Mouse (Mus musculus) CH12.LX (cell line): ENCODE data around the gene Phf5a. TPM values are rescaled to one million over a fixed set of nuclear protein-coding genes. Genes with fewer than 3 reads are reported as not detected.
A peak's percentile ranks its signal among the peaks of the same experiment; 100 is the strongest.

Source experiments
- DNase-seq: peaks from one replicate; pipeline ENCODE4 v3.0.0-alpha.2; 2013; ENCODE audit errors: extremely low read depth
- H3K27ac ChIP-seq: 2 replicates; pipeline ENCODE4 v1.5.1; 2012; ENCODE audit warnings: low read depth, mild to moderate bottlenecking, control low read depth, moderate library complexity; ENCODE audit not compliant: insufficient read depth
- H3K27me3 ChIP-seq: replicated peaks from 2 replicates; pipeline ENCODE3; 2012; ENCODE audit warnings: inconsistent platforms
- H3K36me3 ChIP-seq, 2 experiments: replicated peaks in 1 of 2; 2 replicates each; pipeline versions ENCODE3 to v1.6.1; 2012; ENCODE audit warnings: inconsistent platforms in 1 of 2, low read length in 1 of 2, mild to moderate bottlenecking in 1 of 2, mixed read lengths in 1 of 2, moderate library complexity in 1 of 2; ENCODE audit not compliant: control insufficient read depth in 1 of 2, insufficient read depth in 1 of 2
- H3K4me1 ChIP-seq, 2 experiments: 2 replicates each; pipeline ENCODE4 v1.6.1; 2012; ENCODE audit warnings: inconsistent platforms in 1 of 2, moderate library complexity in 1 of 2; ENCODE audit not compliant: insufficient read depth in 2 of 2, control insufficient read depth in 1 of 2
- H3K4me2 ChIP-seq: 2 replicates; pipeline ENCODE4 v1.6.1; 2012; ENCODE audit warnings: low read depth, mild to moderate bottlenecking, control low read depth; ENCODE audit not compliant: poor library complexity, insufficient read depth, severe bottlenecking
- H3K4me3 ChIP-seq, 3 experiments: fragments of 150-350 bp in 1 of 3; sonication (generic) in 1 of 3; replicated peaks in 1 of 3; 2 replicates each; pipeline versions ENCODE3 to v1.5.1; 2011 to 2012; ENCODE audit warnings: low read depth in 2 of 3, low read length in 2 of 3, mild to moderate bottlenecking in 2 of 3, moderate library complexity in 2 of 3, control low read depth in 1 of 3, improper control_type of control experiment in 1 of 3, inconsistent platforms in 1 of 3, mixed read lengths in 1 of 3; ENCODE audit not compliant: poor library complexity in 1 of 3
- H3K79me2 ChIP-seq: replicated peaks from 2 replicates; pipeline ENCODE4 v1.6.1; 2012; ENCODE audit warnings: mild to moderate bottlenecking, moderate library complexity; ENCODE audit not compliant: control insufficient read depth, poor library complexity, insufficient read depth, severe bottlenecking; ENCODE audit errors: extremely low read depth
- H3K9ac ChIP-seq: 2 replicates; pipeline ENCODE4 v1.6.1; 2012; ENCODE audit warnings: low read depth, mild to moderate bottlenecking, control low read depth, moderate library complexity; ENCODE audit not compliant: insufficient read depth
- H3K9me3 ChIP-seq: replicated peaks from 2 replicates; pipeline ENCODE3; 2012; ENCODE audit warnings: low read length, inconsistent platforms, mixed read lengths
- CHD1 ChIP-seq: IDR thresholded peaks from 2 replicates; pipeline ENCODE4 v1.6.1; 2012; ENCODE audit warnings: low read depth, low read length, improper control_type of control experiment, inconsistent platforms
- CHD2 ChIP-seq: IDR thresholded peaks from 2 replicates; pipeline ENCODE4 v1.6.1; 2011; ENCODE audit warnings: low read length, improper control_type of control experiment
- CTCF ChIP-seq, 2 experiments: IDR thresholded peaks in 1 of 2; conservative IDR thresholded peaks in 1 of 2; 2 replicates each; pipeline ENCODE4 v1.5.1; 2011 to 2012; ENCODE audit warnings: low read depth in 2 of 2, low read length in 2 of 2, improper control_type of control experiment in 1 of 2, inconsistent platforms in 1 of 2, mild to moderate bottlenecking in 1 of 2, moderate library complexity in 1 of 2
- E2F4 ChIP-seq: IDR thresholded peaks from 2 replicates; pipeline ENCODE4 v1.6.1; 2011; ENCODE audit warnings: low read depth, low read length, improper control_type of control experiment; ENCODE audit not compliant: insufficient replicate concordance
- ELF1 ChIP-seq: IDR thresholded peaks from 2 replicates; pipeline ENCODE4 v1.6.1; 2014; ENCODE audit warnings: low read depth, mild to moderate bottlenecking, inconsistent platforms, low read length, improper control_type of control experiment
- EP300 ChIP-seq: IDR thresholded peaks from 2 replicates; pipeline ENCODE4 v1.6.1; 2011; ENCODE audit warnings: low read length, improper control_type of control experiment
- ETS1 ChIP-seq: conservative IDR thresholded peaks from 2 replicates; pipeline ENCODE4 v1.6.1; 2012; ENCODE audit warnings: low read depth, mild to moderate bottlenecking, inconsistent platforms, low read length, improper control_type of control experiment, moderate library complexity
- GABPA ChIP-seq: IDR thresholded peaks from 2 replicates; pipeline ENCODE4 v1.6.1; 2012; ENCODE audit warnings: low read depth, low read length, improper control_type of control experiment, inconsistent platforms; ENCODE audit not compliant: insufficient replicate concordance
- HCFC1 ChIP-seq: IDR thresholded peaks from 2 replicates; pipeline ENCODE4 v1.6.1; 2012; ENCODE audit warnings: low read depth, mild to moderate bottlenecking, inconsistent platforms, low read length, improper control_type of control experiment
- IRF4 ChIP-seq: IDR thresholded peaks from 2 replicates; pipeline ENCODE4 v1.6.1; 2014; ENCODE audit warnings: low read depth, mild to moderate bottlenecking, inconsistent platforms, low read length, improper control_type of control experiment
- JUN ChIP-seq: IDR thresholded peaks from 2 replicates; pipeline ENCODE4 v1.6.1; 2011; ENCODE audit warnings: low read depth, mild to moderate bottlenecking, low read length, improper control_type of control experiment, moderate library complexity; ENCODE audit not compliant: insufficient read depth
- MAFK ChIP-seq: IDR thresholded peaks from 2 replicates; pipeline ENCODE4 v1.6.1; 2011; ENCODE audit warnings: low read length, improper control_type of control experiment; ENCODE audit not compliant: insufficient replicate concordance
- MAX ChIP-seq: IDR thresholded peaks from 2 replicates; pipeline ENCODE4 v1.6.1; 2011; ENCODE audit warnings: low read length, improper control_type of control experiment
- MAZ ChIP-seq: IDR thresholded peaks from 2 replicates; pipeline ENCODE4 v1.6.1; 2012; ENCODE audit warnings: low read depth, mild to moderate bottlenecking, inconsistent platforms, low read length, improper control_type of control experiment, moderate library complexity
- MEF2A ChIP-seq: IDR thresholded peaks from 2 replicates; pipeline ENCODE4 v1.6.1; 2014; ENCODE audit warnings: low read depth, mild to moderate bottlenecking, inconsistent platforms, low read length, improper control_type of control experiment, borderline replicate concordance
- NELFE ChIP-seq: IDR thresholded peaks from 2 replicates; pipeline ENCODE4 v1.6.1; 2011; ENCODE audit warnings: low read depth, low read length, improper control_type of control experiment
- NRF1 ChIP-seq: IDR thresholded peaks from 2 replicates; pipeline ENCODE4 v1.6.1; 2014; ENCODE audit warnings: low read depth, mild to moderate bottlenecking, inconsistent platforms, low read length, improper control_type of control experiment, moderate library complexity
- PAX5 ChIP-seq: IDR thresholded peaks from 2 replicates; pipeline ENCODE4 v1.6.1; 2012; ENCODE audit warnings: low read length, inconsistent platforms, mixed read lengths
- RCOR1 ChIP-seq: conservative IDR thresholded peaks from 2 replicates; pipeline ENCODE4 v1.6.1; 2012; ENCODE audit warnings: low read depth, mild to moderate bottlenecking, inconsistent platforms, low read length, improper control_type of control experiment
- SIN3A ChIP-seq: IDR thresholded peaks from 2 replicates; pipeline ENCODE4 v1.6.1; 2012; ENCODE audit warnings: low read length, improper control_type of control experiment, inconsistent platforms
- TBP ChIP-seq: conservative IDR thresholded peaks from 2 replicates; pipeline ENCODE4 v1.6.1; 2011; ENCODE audit warnings: low read depth, low read length, improper control_type of control experiment
- TCF12 ChIP-seq: IDR thresholded peaks from 2 replicates; pipeline ENCODE4 v1.6.1; 2014; ENCODE audit warnings: low read depth, mild to moderate bottlenecking, inconsistent platforms, low read length, improper control_type of control experiment
- UBTF ChIP-seq: IDR thresholded peaks from 2 replicates; pipeline ENCODE4 v1.6.1; 2012; ENCODE audit warnings: low read depth, mild to moderate bottlenecking, inconsistent platforms, low read length, improper control_type of control experiment, moderate library complexity
- USF1 ChIP-seq: IDR thresholded peaks from 2 replicates; pipeline ENCODE4 v1.6.1; 2014; ENCODE audit warnings: low read depth, mild to moderate bottlenecking, inconsistent platforms, low read length, improper control_type of control experiment
- USF2 ChIP-seq: conservative IDR thresholded peaks from 2 replicates; pipeline ENCODE4 v1.6.1; 2011; ENCODE audit warnings: low read depth, low read length, improper control_type of control experiment
- ZC3H11A ChIP-seq: IDR thresholded peaks from 2 replicates; pipeline ENCODE4 v1.6.1; 2012; ENCODE audit warnings: low read depth, mild to moderate bottlenecking, inconsistent platforms, low read length, improper control_type of control experiment
- ZMIZ1 ChIP-seq: IDR thresholded peaks from 2 replicates; pipeline ENCODE4 v1.6.1; 2012; ENCODE audit warnings: low read depth, mild to moderate bottlenecking, inconsistent platforms, low read length, improper control_type of control experiment
- ZNF384 ChIP-seq: IDR thresholded peaks from 2 replicates; pipeline ENCODE4 v1.6.1; 2012; ENCODE audit warnings: low read depth, low read length, improper control_type of control experiment, inconsistent platforms
- dilution Hi-C: fragments of 300-500 bp; cut with MboI; formaldehyde crosslinking; loops from 2 replicates; pipeline ENCODE4 v1.14.3; 2020; ENCODE audit warnings: low sequenced_read_pairs; ENCODE audit not compliant: extremely low pct_unique_long_range_greater_than_20kb, extremely low pct_ligation_motif_present
- in situ Hi-C: fragments of 300-500 bp; cut with MboI; formaldehyde crosslinking; loops from 3 replicates; pipeline ENCODE4 v1.14.3; 2019; ENCODE audit warnings: low sequenced_read_pairs, low pct_ligation_motif_present, low pct_unique_long_range_greater_than_20kb, mixed read lengths
- polyA plus RNA-seq: library from polyadenylated mRNA; unstranded; fragments of >175 nt; gene quantifications from 2 replicates; pipeline ENCODE4 v1.2.1, GENCODE M21; 2012; ENCODE audit warnings: low read depth; ENCODE audit not compliant: insufficient read length
- total RNA-seq, 2 experiments: library from RNA; depleted of rRNA; stranded (reverse); fragments of 300-350 nt in 1 of 2; fragments of >200 nt in 1 of 2; gene quantifications; 2 replicates each; pipeline ENCODE4 v1.2.3; 2012 to 2014

The Phf5a gene
- total and polyA plus RNA-seq, 3 experiments = 86.3 to 177 (median 116) TPM

DNA sequence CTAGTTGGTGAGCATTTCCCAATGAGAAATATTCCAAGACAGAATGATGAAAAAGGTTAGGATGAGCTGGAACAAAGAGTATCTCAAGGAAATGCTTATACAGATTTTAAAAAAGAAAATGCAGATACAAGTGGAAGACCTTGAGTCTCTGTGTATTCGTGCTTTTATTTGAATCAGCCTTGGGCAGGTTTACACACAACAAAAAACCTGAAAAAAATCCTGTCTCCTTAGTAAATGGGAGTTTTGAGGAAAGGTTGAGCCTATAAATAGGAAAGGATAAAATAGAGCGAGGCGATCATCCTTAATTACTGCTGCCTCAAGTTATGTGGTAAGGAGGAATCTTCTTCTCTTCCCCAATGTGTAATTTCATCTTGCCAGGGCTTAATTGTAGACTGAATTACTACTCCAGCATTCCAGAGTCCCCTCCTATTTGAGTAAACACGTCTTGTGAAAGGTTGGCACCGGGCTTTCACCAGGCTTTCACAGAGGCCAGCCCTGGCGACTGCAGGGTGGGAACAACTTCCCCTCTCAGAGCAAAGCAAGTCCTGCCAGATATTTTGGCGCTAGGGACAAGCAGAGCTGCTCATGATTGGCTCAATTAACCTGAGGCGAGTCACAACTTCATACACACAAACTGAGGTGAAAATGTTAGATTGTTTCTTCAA is 11.1 kb downstream of the Phf5a start:
- no peak for DNase-seq
- H3K4me2 ChIP-seq = no peak overlapping the region
- dilution Hi-C loops = no loop called here

DNA sequence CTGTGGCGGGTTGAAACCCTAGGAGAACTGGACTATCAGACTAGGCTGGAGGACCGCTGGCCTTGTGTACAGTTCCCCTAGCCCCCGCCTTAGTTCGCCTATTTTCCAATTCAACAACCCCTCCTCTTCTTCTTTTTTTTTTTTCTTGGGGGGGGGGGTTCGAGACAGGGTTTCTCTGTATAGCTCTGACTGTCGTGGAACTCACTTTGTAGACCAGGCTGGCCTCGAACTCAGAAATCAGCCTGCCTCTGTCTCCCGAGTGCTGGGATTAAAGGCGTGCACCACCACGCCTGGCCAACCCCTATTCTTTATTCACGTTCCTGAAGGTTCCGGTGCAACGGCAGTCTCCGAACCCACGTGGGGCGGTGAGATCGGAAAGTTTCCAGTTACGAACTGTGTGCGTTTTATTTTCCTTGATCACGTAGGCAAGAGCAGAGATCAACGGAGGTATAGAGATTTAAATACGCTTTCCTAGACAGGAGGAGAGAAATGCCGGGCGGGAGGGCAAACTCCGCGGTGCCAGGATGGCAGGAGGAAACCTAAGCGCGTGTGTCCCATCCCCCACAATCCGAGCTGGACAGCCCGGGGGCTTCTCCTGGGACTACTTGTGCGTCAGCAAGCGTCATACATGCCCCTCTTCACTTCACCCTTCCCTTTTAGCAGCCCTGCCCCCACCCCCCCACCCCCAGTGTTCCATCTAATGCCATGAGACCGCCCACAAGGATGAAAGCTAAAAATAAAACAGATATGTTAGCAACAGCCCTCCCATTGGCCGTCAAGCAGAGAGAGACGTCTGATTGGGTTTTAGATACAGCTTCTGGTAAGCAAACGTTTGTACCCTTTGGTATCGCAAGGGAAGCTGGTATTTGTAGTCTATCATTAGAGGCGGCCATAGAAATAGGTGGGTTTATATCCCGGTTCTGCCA is 12.1 kb downstream of the Phf5a start:
- Histone ChIP-seq H3K27ac (peak overlapping the region; percentile 75), H3K4me1 (peaks cover 3 to 22% of the 10 kb centered on the region in 2 experiments; a peak in 2 of 4 replicates), H3K9ac (peak overlapping the region; percentile 75), H3K4me3 (peak overlapping the region; percentile 74 to 89 (median 89)), H3K4me2 (peak overlapping the region; percentile 48), H3K36me3 (peaks cover 4 to 19% of the 10 kb centered on the region in 2 experiments), H3K9me3 (no peaks in the 10 kb centered on the region), H3K79me2 (peaks cover 30% of the 10 kb centered on the region), H3K27me3 (no peaks in the 10 kb centered on the region)
- DNase-seq = peak; percentile 97
- in situ Hi-C loops = no loop called here
- dilution Hi-C loops = no loop called here
- TF ChIP-seq IRF4 = no peak; the same call in 1 of the 2 replicates
- peak; percentile 66 for TF ChIP-seq MAZ
- 0 out of 2 replicates have a peak, but pooled peaks have one; percentile 39 for TF ChIP-seq TBP
- peak; percentile 91 for TF ChIP-seq HCFC1
- TF ChIP-seq ZNF384 = peak; percentile 73
- TF ChIP-seq USF1 = peak; percentile 53
- TF ChIP-seq ZC3H11A = no peak
- TF ChIP-seq EP300 = no peak
- TF ChIP-seq MAX = peak; percentile 93
- 0 out of 2 replicates have a peak, but pooled peaks have one; percentile 23 for TF ChIP-seq RCOR1
- TF ChIP-seq E2F4 = no peak
- peak; percentile 53; the same call in 1 of the 2 replicates for TF ChIP-seq TCF12
- peak; percentile 53 for TF ChIP-seq ETS1
- peak; percentile 44; the same call in 1 of the 2 replicates for TF ChIP-seq ELF1
- TF ChIP-seq GABPA = no peak
- peak; percentile 91 for TF ChIP-seq CHD2
- no peak for TF ChIP-seq CHD1
- TF ChIP-seq CTCF (conservative IDR thresholded peaks at IDR 0.05 in 1 of 2, IDR thresholded peaks at IDR 0.05 in 1 of 2; ENCODE audit: low read depth in 2 of 2, low read length in 2 of 2) = no peak
- peak; percentile 64 for TF ChIP-seq SIN3A
- peak; percentile 95 for TF ChIP-seq MEF2A
- no peak for TF ChIP-seq JUN
- no peak for TF ChIP-seq NRF1
- TF ChIP-seq NELFE = peak; percentile 43; the same call in 1 of the 2 replicates
- no peak for TF ChIP-seq ZMIZ1

More for the DNA sequence above, 11.1 kb downstream of the Phf5a start:
- peaks cover 10 to 21% of the 10 kb centered on the region in 2 experiments for H3K36me3 ChIP-seq
- no peaks in the 10 kb centered on the region for H3K27me3 ChIP-seq
- peak overlapping the region in 1 of 3 experiments; percentile 28 for H3K4me3 ChIP-seq
- H3K79me2 ChIP-seq = peaks cover 22% of the 10 kb centered on the region
- TF ChIP-seq PAX5 = no peak
- no peak for TF ChIP-seq MAFK
- TF ChIP-seq MEF2A = no peak
- TF ChIP-seq SIN3A = no peak
- TF ChIP-seq UBTF = no peak
- TF ChIP-seq TCF12 = no peak
- TF ChIP-seq IRF4 = no peak
- no peak for TF ChIP-seq JUN
- TF ChIP-seq EP300 = no peak
- no peak for TF ChIP-seq ELF1
- no peak for TF ChIP-seq ZC3H11A
- TF ChIP-seq USF2 = no peak
- H3K9ac ChIP-seq = no peak overlapping the region
- peaks cover 0 to 13% of the 10 kb centered on the region in 2 experiments; a peak in 2 of 4 replicates for H3K4me1 ChIP-seq
- in situ Hi-C loops = no loop called here
- H3K9me3 ChIP-seq = no peaks in the 10 kb centered on the region
- no peak overlapping the region for H3K27ac ChIP-seq
